Mouse (Mus musculus): Measurements from ENCODE around the gene Serpina7. TPM values are rescaled to one million over a fixed set of nuclear protein-coding genes. Genes with fewer than 3 reads are reported as not detected.

Gene Serpina7
- polyA plus RNA-seq, 1 experiment from 2014 or later: 0.22 TPM

- no peak overlapping the region for H3K9ac ChIP-seq
- no peak overlapping the region for H3K27ac ChIP-seq (ENCODE audit: low read depth)
- H3K4me2 ChIP-seq: no peak overlapping the region
- DNase-seq: no peak
- no peaks in the 10 kb centered on the region for H3K36me3 ChIP-seq (ENCODE audit: insufficient read depth)
- no peaks in the 10 kb centered on the region for H3K27me3 ChIP-seq (ENCODE audit: insufficient read depth, low read length)
- TF ChIP-seq CTCF (IDR thresholded peaks at IDR 0.05; ENCODE audit: low read depth): no peak
- WGBS: 76% methylated on average over 1 of the region's 1 CpGs
- ATAC-seq (ENCODE audit: insufficient read depth): no peak
- no peaks in the 10 kb centered on the region for H3K4me1 ChIP-seq (ENCODE audit: insufficient read depth)
- H3K9me3 ChIP-seq (ENCODE audit: low read depth, low read length): no peaks in the 10 kb centered on the region
- H3K4me3 ChIP-seq (ENCODE audit: low read depth, low read length): no peak overlapping the region
Observed at GRCm38 (mm10) chrX:139041148-139041547, 43.9 kb downstream of the Serpina7 start.

GRCm38 (mm10) chrX:139039314-139039713 lies 45.7 kb downstream of the Serpina7 start:
- Histone ChIP-seq H3K9me3 (ENCODE audit: low read depth, low read length) (no peaks in the 10 kb centered on the region), H3K36me3 (ENCODE audit: insufficient read depth) (no peaks in the 10 kb centered on the region), H3K27me3 (ENCODE audit: insufficient read depth, low read length) (no peaks in the 10 kb centered on the region), H3K27ac (ENCODE audit: low read depth) (no peak overlapping the region), H3K9ac (no peak overlapping the region), H3K4me1 (ENCODE audit: insufficient read depth) (no peaks in the 10 kb centered on the region), H3K4me3 (ENCODE audit: low read depth, low read length) (no peak overlapping the region), H3K4me2 (no peak overlapping the region)
- TF ChIP-seq CTCF (IDR thresholded peaks at IDR 0.05; ENCODE audit: low read depth): no peak
- ATAC-seq (ENCODE audit: insufficient read depth) (no peak), DNase-seq (peak; percentile 29)
- WGBS: 40% methylated on average over 2 of the region's 2 CpGs

- no peak overlapping the region for H3K9ac ChIP-seq
- ATAC-seq (ENCODE audit: insufficient read depth): no peak
- no peak overlapping the region for H3K4me2 ChIP-seq
- DNase-seq: no peak
- H3K36me3 ChIP-seq (ENCODE audit: insufficient read depth): no peaks in the 10 kb centered on the region
- no peak overlapping the region for H3K27ac ChIP-seq (ENCODE audit: low read depth)
- 92% methylated on average over 1 of the region's 1 CpGs for WGBS
- no peak for TF ChIP-seq CTCF (IDR thresholded peaks at IDR 0.05; ENCODE audit: low read depth)
- H3K9me3 ChIP-seq (ENCODE audit: low read depth, low read length): no peaks in the 10 kb centered on the region
- H3K4me1 ChIP-seq (ENCODE audit: insufficient read depth): no peaks in the 10 kb centered on the region
- H3K4me3 ChIP-seq (ENCODE audit: low read depth, low read length): no peak overlapping the region
- H3K27me3 ChIP-seq (ENCODE audit: insufficient read depth, low read length): no peaks in the 10 kb centered on the region
Observed at GRCm38 (mm10) chrX:139037666-139038065, 47.4 kb downstream of the Serpina7 start.

Other genes with a start within 250 kb of the Serpina7 start
- 18.4 and 23.1 TPM in 2 replicates for gene Nrk, start 170.8 kb downstream of the Serpina7 start, polyA plus RNA-seq (2014; fragmentation: Nextera tagmentation; extraction: Ambion mirVana)
- not detected in 2 replicates for gene 4930513O06Rik, start 1.0 kb upstream of the Serpina7 start, polyA plus RNA-seq (2014; fragmentation: Nextera tagmentation; extraction: Ambion mirVana)
- gene 4933428M09Rik, start 94.0 kb upstream of the Serpina7 start, polyA plus RNA-seq (2014; fragmentation: Nextera tagmentation; extraction: Ambion mirVana): not detected in 2 replicates
- 39.3 and 39.6 TPM in 2 replicates for gene Mum1l1, start 124.8 kb upstream of the Serpina7 start, polyA plus RNA-seq (2014; fragmentation: Nextera tagmentation; extraction: Ambion mirVana)
- not detected in 2 replicates for gene Trap1a, start 248.4 kb upstream of the Serpina7 start, polyA plus RNA-seq (2014; fragmentation: Nextera tagmentation; extraction: Ambion mirVana)